Mouse (Mus musculus): ENCODE measurements around the gene Kptn.

Gene Kptn

GRCm38 (mm10) chr7:16119569-16120261 is at the start of gene Kptn:
Gene Kptn, plus strand, starts transcription at chr7:16119895.
- DNase-seq (ENCODE audit: low read depth, low spot score): peak; percentile 96

- DNase-seq (ENCODE audit: low read depth, low spot score): no peak
Observed at GRCm38 (mm10) chr7:16070846-16071245, 48.8 kb upstream of the Kptn start.

- DNase-seq (ENCODE audit: low read depth, low spot score): no peak
Observed at GRCm38 (mm10) chr7:16071906-16072305, 47.8 kb upstream of the Kptn start.

GRCm38 (mm10) chr7:16079947-16080346 is 39.7 kb upstream of the Kptn start:
- no peak for DNase-seq (ENCODE audit: low read depth, low spot score)

GRCm38 (mm10) chr7:16080581-16080980 is 39.1 kb upstream of the Kptn start:
- no peak for DNase-seq (ENCODE audit: low read depth, low spot score)

GRCm38 (mm10) chr7:16083361-16083760 is 36.3 kb upstream of the Kptn start:
- no peak for DNase-seq (ENCODE audit: low read depth, low spot score)

GRCm38 (mm10) chr7:16087587-16087986 is 32.1 kb upstream of the Kptn start:
- no peak for DNase-seq (ENCODE audit: low read depth, low spot score)

- no peak for DNase-seq (ENCODE audit: low read depth, low spot score)
Observed at GRCm38 (mm10) chr7:16094592-16094991, 25.1 kb upstream of the Kptn start.

- DNase-seq (ENCODE audit: low read depth, low spot score): peak; percentile 100
Observed at GRCm38 (mm10) chr7:16098021-16099017, 21.4 kb upstream of the Kptn start, which contains the start of gene Napa. Gene Napa, plus strand, starts transcription at chr7:16098458.

- DNase-seq (ENCODE audit: low read depth, low spot score): no peak
Observed at GRCm38 (mm10) chr7:16099901-16100300, 19.8 kb upstream of the Kptn start.

GRCm38 (mm10) chr7:16101081-16101480 is 18.6 kb upstream of the Kptn start:
- DNase-seq (ENCODE audit: low read depth, low spot score): no peak

- no peak for DNase-seq (ENCODE audit: low read depth, low spot score)
Observed at GRCm38 (mm10) chr7:16101726-16102475, 17.8 kb upstream of the Kptn start.

- DNase-seq (ENCODE audit: low read depth, low spot score): no peak
Observed at GRCm38 (mm10) chr7:16102686-16103226, 16.9 kb upstream of the Kptn start.

- no peak for DNase-seq (ENCODE audit: low read depth, low spot score)
Observed at GRCm38 (mm10) chr7:16103760-16104159, 15.9 kb upstream of the Kptn start.

GRCm38 (mm10) chr7:16104611-16105388 is 14.9 kb upstream of the Kptn start:
- DNase-seq (ENCODE audit: low read depth, low spot score): no peak

GRCm38 (mm10) chr7:16108886-16109542 is 10.7 kb upstream of the Kptn start:
- DNase-seq (ENCODE audit: low read depth, low spot score): no peak

- no peak for DNase-seq (ENCODE audit: low read depth, low spot score)
Observed at GRCm38 (mm10) chr7:16110158-16110557, 9.5 kb upstream of the Kptn start.

- no peak for DNase-seq (ENCODE audit: low read depth, low spot score)
Observed at GRCm38 (mm10) chr7:16111284-16112090, 8.2 kb upstream of the Kptn start.

GRCm38 (mm10) chr7:16116418-16116817 is 3.3 kb upstream of the Kptn start:
- no peak for DNase-seq (ENCODE audit: low read depth, low spot score)

All from A20 (cell line).